Mouse (Mus musculus) CH12.LX (cell line): ENCODE measurements around the gene Phka1. TPM values are rescaled to one million over a fixed set of nuclear protein-coding genes. Genes with fewer than 3 reads are reported as not detected.
A peak's percentile ranks its signal among the peaks of the same experiment; 100 is the strongest.

Experiments used
- DNase-seq: peaks from one replicate; pipeline ENCODE4 v3.0.0-alpha.2; 2013; ENCODE audit errors: extremely low read depth
- H3K27ac ChIP-seq: 2 replicates; pipeline ENCODE4 v1.5.1; 2012; ENCODE audit warnings: low read depth, mild to moderate bottlenecking, control low read depth, moderate library complexity; ENCODE audit not compliant: insufficient read depth
- H3K27me3 ChIP-seq: replicated peaks from 2 replicates; pipeline ENCODE3; 2012; ENCODE audit warnings: inconsistent platforms
- H3K36me3 ChIP-seq, 2 experiments: replicated peaks in 1 of 2; 2 replicates each; pipeline versions ENCODE3 to v1.6.1; 2012; ENCODE audit warnings: inconsistent platforms in 1 of 2, low read length in 1 of 2, mild to moderate bottlenecking in 1 of 2, mixed read lengths in 1 of 2, moderate library complexity in 1 of 2; ENCODE audit not compliant: control insufficient read depth in 1 of 2, insufficient read depth in 1 of 2
- H3K4me1 ChIP-seq, 2 experiments: 2 replicates each; pipeline ENCODE4 v1.6.1; 2012; ENCODE audit warnings: inconsistent platforms in 1 of 2, moderate library complexity in 1 of 2; ENCODE audit not compliant: insufficient read depth in 2 of 2, control insufficient read depth in 1 of 2
- H3K4me2 ChIP-seq: 2 replicates; pipeline ENCODE4 v1.6.1; 2012; ENCODE audit warnings: low read depth, mild to moderate bottlenecking, control low read depth; ENCODE audit not compliant: poor library complexity, insufficient read depth, severe bottlenecking
- H3K4me3 ChIP-seq, 3 experiments: fragments of 150-350 bp in 1 of 3; sonication (generic) in 1 of 3; replicated peaks in 1 of 3; 2 replicates each; pipeline versions ENCODE3 to v1.5.1; 2011 to 2012; ENCODE audit warnings: low read depth in 2 of 3, low read length in 2 of 3, mild to moderate bottlenecking in 2 of 3, moderate library complexity in 2 of 3, control low read depth in 1 of 3, improper control_type of control experiment in 1 of 3, inconsistent platforms in 1 of 3, mixed read lengths in 1 of 3; ENCODE audit not compliant: poor library complexity in 1 of 3
- H3K79me2 ChIP-seq: replicated peaks from 2 replicates; pipeline ENCODE4 v1.6.1; 2012; ENCODE audit warnings: mild to moderate bottlenecking, moderate library complexity; ENCODE audit not compliant: control insufficient read depth, poor library complexity, insufficient read depth, severe bottlenecking; ENCODE audit errors: extremely low read depth
- H3K9ac ChIP-seq: 2 replicates; pipeline ENCODE4 v1.6.1; 2012; ENCODE audit warnings: low read depth, mild to moderate bottlenecking, control low read depth, moderate library complexity; ENCODE audit not compliant: insufficient read depth
- H3K9me3 ChIP-seq: replicated peaks from 2 replicates; pipeline ENCODE3; 2012; ENCODE audit warnings: low read length, inconsistent platforms, mixed read lengths
- CHD1 ChIP-seq: IDR thresholded peaks from 2 replicates; pipeline ENCODE4 v1.6.1; 2012; ENCODE audit warnings: low read depth, low read length, improper control_type of control experiment, inconsistent platforms
- CTCF ChIP-seq, 2 experiments: IDR thresholded peaks in 1 of 2; conservative IDR thresholded peaks in 1 of 2; 2 replicates each; pipeline ENCODE4 v1.5.1; 2011 to 2012; ENCODE audit warnings: low read depth in 2 of 2, low read length in 2 of 2, improper control_type of control experiment in 1 of 2, inconsistent platforms in 1 of 2, mild to moderate bottlenecking in 1 of 2, moderate library complexity in 1 of 2
- ELF1 ChIP-seq: IDR thresholded peaks from 2 replicates; pipeline ENCODE4 v1.6.1; 2014; ENCODE audit warnings: low read depth, mild to moderate bottlenecking, inconsistent platforms, low read length, improper control_type of control experiment
- ETS1 ChIP-seq: conservative IDR thresholded peaks from 2 replicates; pipeline ENCODE4 v1.6.1; 2012; ENCODE audit warnings: low read depth, mild to moderate bottlenecking, inconsistent platforms, low read length, improper control_type of control experiment, moderate library complexity
- GABPA ChIP-seq: IDR thresholded peaks from 2 replicates; pipeline ENCODE4 v1.6.1; 2012; ENCODE audit warnings: low read depth, low read length, improper control_type of control experiment, inconsistent platforms; ENCODE audit not compliant: insufficient replicate concordance
- HCFC1 ChIP-seq: IDR thresholded peaks from 2 replicates; pipeline ENCODE4 v1.6.1; 2012; ENCODE audit warnings: low read depth, mild to moderate bottlenecking, inconsistent platforms, low read length, improper control_type of control experiment
- JUND ChIP-seq: conservative IDR thresholded peaks from 2 replicates; pipeline ENCODE4 v1.6.1; 2011; ENCODE audit warnings: low read depth, low read length, improper control_type of control experiment
- MAX ChIP-seq: IDR thresholded peaks from 2 replicates; pipeline ENCODE4 v1.6.1; 2011; ENCODE audit warnings: low read length, improper control_type of control experiment
- NRF1 ChIP-seq: IDR thresholded peaks from 2 replicates; pipeline ENCODE4 v1.6.1; 2014; ENCODE audit warnings: low read depth, mild to moderate bottlenecking, inconsistent platforms, low read length, improper control_type of control experiment, moderate library complexity
- PAX5 ChIP-seq: IDR thresholded peaks from 2 replicates; pipeline ENCODE4 v1.6.1; 2012; ENCODE audit warnings: low read length, inconsistent platforms, mixed read lengths
- POLR2AphosphoS2 ChIP-seq: IDR thresholded peaks from 2 replicates; pipeline ENCODE4 v1.6.1; 2011; ENCODE audit warnings: low read depth, low read length, improper control_type of control experiment
- RAD21 ChIP-seq: IDR thresholded peaks from 2 replicates; pipeline ENCODE4 v1.6.1; 2011; ENCODE audit warnings: low read depth, mild to moderate bottlenecking, low read length, improper control_type of control experiment, moderate library complexity
- SIN3A ChIP-seq: IDR thresholded peaks from 2 replicates; pipeline ENCODE4 v1.6.1; 2012; ENCODE audit warnings: low read length, improper control_type of control experiment, inconsistent platforms
- SMC3 ChIP-seq: IDR thresholded peaks from 2 replicates; pipeline ENCODE4 v1.6.1; 2011; ENCODE audit warnings: low read depth, low read length, improper control_type of control experiment
- USF1 ChIP-seq: IDR thresholded peaks from 2 replicates; pipeline ENCODE4 v1.6.1; 2014; ENCODE audit warnings: low read depth, mild to moderate bottlenecking, inconsistent platforms, low read length, improper control_type of control experiment
- ZC3H11A ChIP-seq: IDR thresholded peaks from 2 replicates; pipeline ENCODE4 v1.6.1; 2012; ENCODE audit warnings: low read depth, mild to moderate bottlenecking, inconsistent platforms, low read length, improper control_type of control experiment
- ZMIZ1 ChIP-seq: IDR thresholded peaks from 2 replicates; pipeline ENCODE4 v1.6.1; 2012; ENCODE audit warnings: low read depth, mild to moderate bottlenecking, inconsistent platforms, low read length, improper control_type of control experiment
- ZNF384 ChIP-seq: IDR thresholded peaks from 2 replicates; pipeline ENCODE4 v1.6.1; 2012; ENCODE audit warnings: low read depth, low read length, improper control_type of control experiment, inconsistent platforms
- dilution Hi-C: fragments of 300-500 bp; cut with MboI; formaldehyde crosslinking; loops from 2 replicates; pipeline ENCODE4 v1.14.3; 2020; ENCODE audit warnings: low sequenced_read_pairs; ENCODE audit not compliant: extremely low pct_unique_long_range_greater_than_20kb, extremely low pct_ligation_motif_present
- in situ Hi-C: fragments of 300-500 bp; cut with MboI; formaldehyde crosslinking; loops from 3 replicates; pipeline ENCODE4 v1.14.3; 2019; ENCODE audit warnings: low sequenced_read_pairs, low pct_ligation_motif_present, low pct_unique_long_range_greater_than_20kb, mixed read lengths
- polyA plus RNA-seq: library from polyadenylated mRNA; unstranded; fragments of >175 nt; gene quantifications from 2 replicates; pipeline ENCODE4 v1.2.1, GENCODE M21; 2012; ENCODE audit warnings: low read depth; ENCODE audit not compliant: insufficient read length
- total RNA-seq, 2 experiments: library from RNA; depleted of rRNA; stranded (reverse); fragments of 300-350 nt in 1 of 2; fragments of >200 nt in 1 of 2; gene quantifications; 2 replicates each; pipeline ENCODE4 v1.2.3; 2012 to 2014

Phka1 gene
- total and polyA plus RNA-seq, 3 experiments = 2.1 to 3.9 (median 2.3) TPM

DNA sequence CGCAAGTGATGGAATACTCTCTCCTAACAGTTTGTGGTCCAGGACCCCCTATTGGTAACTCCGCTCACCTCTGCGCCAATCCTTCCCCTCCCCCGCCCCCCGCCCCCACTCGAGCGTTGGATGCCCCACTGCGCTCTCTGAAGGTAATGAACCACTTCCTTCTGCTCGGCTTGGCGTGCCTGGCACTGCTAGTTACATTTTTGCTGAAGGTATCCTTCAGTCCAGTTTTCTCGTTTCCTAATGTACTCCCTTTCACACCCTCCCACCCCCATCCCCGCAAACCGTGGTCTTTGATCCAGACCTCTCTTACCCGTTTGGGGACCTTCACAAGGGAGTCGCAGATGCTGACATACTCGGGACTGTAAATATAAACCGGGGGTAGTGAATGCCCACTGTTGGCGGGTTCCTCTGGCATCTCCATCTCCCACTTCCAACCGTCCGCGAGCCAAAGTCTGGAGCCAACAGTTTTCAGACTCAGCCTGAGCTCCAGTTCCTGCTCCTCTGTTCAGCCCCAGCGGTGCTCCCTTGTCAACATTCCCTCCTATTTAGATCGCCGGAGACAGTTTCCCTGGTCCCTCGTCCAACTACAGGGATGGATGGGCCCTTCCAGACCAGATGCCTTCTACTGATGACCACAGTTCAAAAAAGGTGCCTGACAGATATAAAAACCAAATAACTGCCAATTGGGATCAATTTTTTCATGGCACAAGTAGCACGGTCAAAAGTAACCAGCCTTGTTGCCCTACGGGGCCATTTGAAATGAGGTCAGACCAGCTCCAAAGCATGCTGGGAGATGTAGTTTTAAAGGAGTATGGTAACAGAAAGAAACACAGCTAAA, 139.2 kb downstream of the Phka1 start, which contains the start of gene Hdac8 (continued):
- TF ChIP-seq CHD1 (no peak), RAD21 (no peak), POLR2AphosphoS2 (no peak), ZMIZ1 (no peak), NRF1 (no peak), SIN3A (0 out of 2 replicates have a peak, but pooled peaks have one; percentile 41), MAX (no peak), ETS1 (no peak), ZC3H11A (no peak), JUND (no peak), USF1 (no peak), GABPA (peak; percentile 33; the same call in 1 of the 2 replicates), PAX5 (no peak)

DNA sequence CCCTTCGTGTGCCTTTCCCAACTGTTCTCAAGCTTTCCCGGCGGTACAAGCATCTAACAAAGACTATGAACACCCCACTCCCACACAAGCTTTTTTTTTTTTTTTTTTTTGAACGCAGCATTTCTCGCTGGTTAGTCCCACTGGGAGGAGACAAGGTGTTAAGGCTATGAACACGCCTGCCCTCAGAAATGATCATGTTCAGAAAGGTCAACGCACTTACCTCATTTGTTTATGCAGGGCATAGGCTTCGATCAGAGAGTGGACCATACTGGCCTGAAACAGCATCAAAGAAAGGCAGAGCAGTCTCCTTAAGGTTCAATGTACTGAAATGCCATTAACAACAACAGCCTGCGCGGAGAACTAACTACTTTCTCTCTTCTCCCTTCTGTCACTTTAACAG, 139.9 kb downstream of the Phka1 start:
- peaks cover 5 to 10% of the 10 kb centered on the region in 2 experiments for H3K36me3 ChIP-seq
- in situ Hi-C loops = no loop called here
- peak overlapping the region; percentile 78 for H3K4me2 ChIP-seq
- peak overlapping the region; percentile 96 for H3K9ac ChIP-seq
- TF ChIP-seq ZNF384 (peak; percentile 58), NRF1 (no peak)
- TF ChIP-seq, all 38 proteins: peak for 1
- dilution Hi-C loops = no loop called here
- Histone ChIP-seq H3K4me1 (no peaks in the 10 kb centered on the region), H3K79me2 (0 out of 2 replicates have a peak, but pooled peaks cover 3% of the 10 kb centered on the region), H3K27ac (no peak overlapping the region), H3K4me3 (peak overlapping the region; percentile 46 to 86 (median 64)), H3K9me3 (no peaks in the 10 kb centered on the region), H3K27me3 (no peaks in the 10 kb centered on the region)
- DNase-seq = peak; percentile 3

DNA sequence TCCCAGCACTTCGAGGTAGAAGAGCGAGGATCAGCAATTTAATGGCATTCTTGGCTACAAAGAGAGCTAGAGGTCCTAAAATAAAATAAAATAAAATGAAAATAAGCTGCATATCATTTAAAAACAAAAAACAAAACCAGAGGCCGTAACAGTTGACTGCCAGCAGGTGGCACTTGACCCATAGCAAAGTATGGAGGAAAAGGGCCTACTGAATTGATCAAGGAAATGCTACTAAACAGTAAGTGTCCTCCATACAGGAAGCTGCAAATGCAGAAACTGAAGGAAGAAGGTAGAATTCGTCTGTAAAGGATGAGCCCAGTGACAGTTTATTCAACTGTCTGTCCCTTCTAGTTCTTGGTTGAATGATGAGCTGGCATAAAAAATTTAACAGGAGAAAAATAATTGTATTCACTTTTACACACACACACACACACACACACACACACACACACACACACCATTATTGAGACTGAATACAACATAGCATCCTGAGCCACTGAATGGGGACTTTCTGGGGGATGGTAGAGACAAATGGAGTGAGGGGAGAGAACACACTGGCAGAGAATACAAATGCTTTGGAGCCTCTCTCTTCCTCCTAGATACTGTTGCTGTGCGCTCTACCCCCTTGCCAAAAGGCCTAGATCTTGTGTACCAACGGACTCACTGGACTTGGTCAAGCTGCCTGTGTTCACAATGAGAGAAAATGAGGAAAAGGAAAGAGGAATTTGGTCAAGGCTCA, 149.9 kb downstream of the Phka1 start:
- Histone ChIP-seq H3K27ac (no peak overlapping the region), H3K79me2 (no peaks in the 10 kb centered on the region), H3K4me3 (no peak overlapping the region), H3K27me3 (no peaks in the 10 kb centered on the region), H3K9ac (no peak overlapping the region), H3K4me2 (no peak overlapping the region), H3K36me3 (peaks cover 15 to 49% of the 10 kb centered on the region in 2 experiments), H3K4me1 (no peaks in the 10 kb centered on the region), H3K9me3 (no peaks in the 10 kb centered on the region)
- in situ Hi-C loops (loop anchor here (5.0 kb wide), 1 partner anchor 163 kb away; no protein-coding TSS in a partner anchor), dilution Hi-C loops (no loop called here)
- peak; percentile 18 for DNase-seq
- TF ChIP-seq HCFC1 (no peak), RAD21 (peak; percentile 47), SMC3 (peak; percentile 50; the same call in 1 of the 2 replicates), CTCF (conservative IDR thresholded peaks at IDR 0.05 in 1 of 2, IDR thresholded peaks at IDR 0.05 in 1 of 2; ENCODE audit: low read depth in 2 of 2, low read length in 2 of 2) (peak; percentile 42 to 61; a peak in 3 of 4 replicates), ELF1 (0 out of 2 replicates have a peak, but pooled peaks have one; percentile 14)
